Mouse (Mus musculus) left cerebral cortex, adult 2 months (tissue): ENCODE results near the gene 4932414N04Rik. TPM values are rescaled to one million over a fixed set of nuclear protein-coding genes. Genes with fewer than 3 reads are reported as not detected.
A peak's percentile ranks its signal among the peaks of the same experiment; 100 is the strongest.
"Not testable (repeated sequence)": the region's sequence is repeated elsewhere in the genome, so short reads cannot be mapped to it uniquely, and the experiment has no call there.

Experiments used
- DNase-seq, 2 experiments: peaks; one replicate each; pipeline ENCODE4 v3.0.0; 2021 to 2022; ENCODE audit warnings: low spot score in 2 of 2, mixed read lengths in 1 of 2; ENCODE audit errors: extremely low spot score in 1 of 2
- H3K27ac ChIP-seq: fragments of 200-600 bp; 2 replicates; pipeline ENCODE4 v1.8.1; 2022
- H3K4me3 ChIP-seq: fragments of 200-600 bp; 2 replicates; pipeline ENCODE4 v1.8.1; 2022
- CTCF ChIP-seq: fragments of 200-600 bp; IDR thresholded peaks from 2 replicates; pipeline ENCODE4 v1.8.1; 2022; ENCODE audit warnings: antibody characterized with exemption, mild to moderate bottlenecking, moderate library complexity
- intact Hi-C: fragments of 180-260 bp; cut with DNase I; formaldehyde crosslinking; loops from one replicate; pipeline ENCODE4 v1.15.1; 2025
- long read RNA-seq, 2 experiments: library from polyadenylated mRNA; stranded (forward); transcript quantifications; one replicate each; pipeline ENCODE4 v2.0.0; 2021; ENCODE audit warnings: borderline mapping rate in 2 of 2
- total RNA-seq, 2 experiments: library from RNA; stranded (reverse); gene quantifications; 2 replicates each; pipeline ENCODE4 v1.2.3; 2021

4932414N04Rik gene
- not detected for total RNA-seq
- long read RNA-seq, experiment 1: 0 reads
- long read RNA-seq, experiment 2: 0 reads

DNA sequence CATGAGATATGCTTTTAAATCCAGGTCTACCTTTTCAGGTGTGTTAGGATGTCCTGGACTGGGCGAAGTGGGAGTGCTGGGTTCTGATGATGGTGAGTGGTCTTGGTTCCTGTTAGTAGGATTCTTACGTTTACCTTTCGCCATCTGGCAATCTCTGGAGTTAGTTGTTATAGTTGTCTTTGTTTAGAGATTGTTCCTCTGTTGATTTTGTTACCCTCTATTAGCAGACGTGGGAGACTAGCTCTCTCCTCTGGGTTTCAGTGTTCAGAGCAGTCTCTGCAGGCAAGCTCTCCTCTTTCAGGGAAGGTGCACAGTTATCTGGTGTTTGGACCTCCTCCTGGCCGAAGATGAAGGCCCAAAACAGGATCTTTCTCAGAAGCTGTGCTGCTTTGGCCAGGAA lies at the start of gene 4932414N04Rik:
Gene 4932414N04Rik, plus strand, starts transcription at position 301 of the 400 bp plus-strand sequence.
- H3K27ac ChIP-seq, DNase-seq, H3K4me3 ChIP-seq, intact Hi-C loops: not testable (repeated sequence)

DNA sequence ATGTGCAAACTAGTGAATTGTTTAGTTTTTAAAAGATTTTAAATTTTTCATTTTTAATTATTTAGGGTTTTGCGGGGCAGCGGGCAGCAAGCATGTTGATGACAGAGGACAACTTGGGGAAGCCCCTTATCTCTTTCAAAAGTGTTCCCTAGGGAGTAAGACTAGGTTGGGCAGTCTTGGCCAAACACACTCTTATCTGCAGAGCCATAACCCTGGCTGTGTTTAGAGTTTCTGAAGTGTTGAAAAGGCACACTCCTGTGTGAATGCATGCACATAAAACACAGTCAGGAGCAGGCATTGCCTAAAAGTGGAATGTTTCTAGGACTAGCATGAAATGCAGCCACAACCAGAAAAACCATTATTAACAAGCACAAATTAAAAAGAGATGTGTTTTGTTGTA lies 75.9 kb downstream of the 4932414N04Rik start:
- TF ChIP-seq CTCF: no peak
- no peak for DNase-seq
- intact Hi-C loops: no loop called here
- Histone ChIP-seq H3K4me3 (no peak overlapping the region), H3K27ac (no peak overlapping the region)

- intact Hi-C loops: no loop called here
- Histone ChIP-seq H3K4me3 (no peak overlapping the region), H3K27ac (no peak overlapping the region)
- no peak for DNase-seq
- no peak for TF ChIP-seq CTCF
Measured at GRCm38 (mm10) chr2:68739772-68740739, 83.8 kb downstream of the 4932414N04Rik start.

DNA sequence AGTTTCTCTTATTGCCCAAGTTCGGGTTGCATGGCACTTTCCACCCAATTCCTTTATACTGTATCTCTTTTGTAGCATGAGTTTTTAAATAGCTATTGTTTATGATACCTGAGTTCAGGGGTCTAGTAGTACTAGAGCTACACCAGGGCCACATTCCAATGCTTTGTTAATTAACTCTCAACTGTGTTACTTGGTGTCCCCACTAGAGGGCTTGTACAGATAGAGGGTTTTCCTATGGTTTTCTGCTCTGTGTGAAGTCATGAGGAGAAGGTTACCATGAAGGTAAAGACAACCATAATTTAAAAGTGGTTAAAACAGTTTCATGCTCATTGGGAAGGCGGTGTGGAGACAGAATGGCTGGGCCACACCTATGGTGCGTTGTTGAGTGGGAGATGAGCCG lies 88.3 kb downstream of the 4932414N04Rik start:
- intact Hi-C loops: no loop called here
- TF ChIP-seq CTCF: peak; percentile 50
- Histone ChIP-seq H3K4me3 (no peak overlapping the region), H3K27ac (no peak overlapping the region)
- no peak for DNase-seq

GRCm38 (mm10) chr2:68756179-68756578 lies 99.9 kb downstream of the 4932414N04Rik start:
- intact Hi-C loops: loop anchor here (2.0 to 10.0 kb wide), 4 partner anchors 193 to 1934 kb away; partner anchors contain the start of gene Stk39
- Histone ChIP-seq H3K4me3 (no peak overlapping the region), H3K27ac (no peak overlapping the region)
- no peak for DNase-seq
- no peak for TF ChIP-seq CTCF

- no peak overlapping the region for H3K27ac ChIP-seq
- intact Hi-C loops: loop anchor here (2.0 to 10.0 kb wide), 4 partner anchors 194 to 1934 kb away; partner anchors contain the start of gene Stk39
- peak; percentile 39 to 54 for DNase-seq
- TF ChIP-seq CTCF: peak; percentile 79
- no peak overlapping the region for H3K4me3 ChIP-seq
Measured at GRCm38 (mm10) chr2:68756793-68757192, 100.5 kb downstream of the 4932414N04Rik start.

GRCm38 (mm10) chr2:68765371-68765770 lies 109.1 kb downstream of the 4932414N04Rik start:
- Histone ChIP-seq H3K27ac (no peak overlapping the region), H3K4me3 (no peak overlapping the region)
- DNase-seq: no peak
- no peak for TF ChIP-seq CTCF
- intact Hi-C loops: no loop called here

- no peak for DNase-seq
- intact Hi-C loops: no loop called here
- TF ChIP-seq CTCF: no peak
- no peak overlapping the region for H3K4me3 ChIP-seq
- H3K27ac ChIP-seq: no peak overlapping the region
Measured at GRCm38 (mm10) chr2:68767186-68767890, 111.1 kb downstream of the 4932414N04Rik start.

DNA sequence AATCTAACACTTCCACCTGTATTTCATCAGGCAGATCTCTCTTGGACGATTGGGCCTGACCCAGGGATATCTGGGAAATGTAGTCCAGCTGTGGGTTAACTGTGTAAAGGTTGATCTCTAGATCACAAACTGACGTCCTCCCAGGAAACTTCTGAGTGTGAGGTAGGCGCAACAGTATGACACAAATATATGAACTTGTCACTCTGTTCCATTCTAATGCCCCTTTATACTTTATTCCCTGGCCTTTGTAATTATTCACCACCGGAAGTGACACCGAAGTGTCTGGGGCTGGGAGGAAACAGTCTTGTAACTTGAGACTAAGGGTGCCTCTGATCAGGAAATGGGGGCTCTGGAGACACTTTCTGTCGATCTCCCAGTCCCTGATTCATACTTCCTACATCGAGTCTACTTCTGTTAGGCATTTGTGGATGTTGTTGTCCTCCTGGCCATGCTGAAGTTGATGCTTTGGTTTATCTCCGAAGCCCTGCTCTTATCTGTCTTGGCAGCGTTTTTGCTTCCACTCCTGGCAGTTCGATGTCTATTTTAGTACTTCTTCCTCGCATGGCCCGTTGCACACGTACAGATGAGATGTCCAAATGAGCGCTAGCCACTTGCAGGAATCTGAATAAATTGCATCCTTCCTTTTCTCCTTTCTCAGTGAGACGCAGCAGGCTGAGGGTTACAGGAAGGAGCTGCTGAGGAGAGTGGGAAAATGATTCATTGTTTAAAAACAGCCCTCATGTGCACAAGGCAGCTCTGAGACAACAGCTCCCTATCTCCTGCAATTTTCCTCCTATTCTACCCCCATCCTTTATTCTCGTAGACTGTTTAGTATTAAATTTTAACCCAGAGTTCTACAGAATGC lies 126.2 kb downstream of the 4932414N04Rik start:
- TF ChIP-seq CTCF: no peak
- intact Hi-C loops: loop anchor here (5.0 kb wide), 2 partner anchors 260 to 280 kb away; no protein-coding TSS in a partner anchor
- no peak for DNase-seq
- H3K4me3 ChIP-seq: peak overlapping the region; percentile 27
- 0 out of 2 replicates have a peak overlapping the region, but pooled peaks have one; percentile 32 for H3K27ac ChIP-seq

DNA sequence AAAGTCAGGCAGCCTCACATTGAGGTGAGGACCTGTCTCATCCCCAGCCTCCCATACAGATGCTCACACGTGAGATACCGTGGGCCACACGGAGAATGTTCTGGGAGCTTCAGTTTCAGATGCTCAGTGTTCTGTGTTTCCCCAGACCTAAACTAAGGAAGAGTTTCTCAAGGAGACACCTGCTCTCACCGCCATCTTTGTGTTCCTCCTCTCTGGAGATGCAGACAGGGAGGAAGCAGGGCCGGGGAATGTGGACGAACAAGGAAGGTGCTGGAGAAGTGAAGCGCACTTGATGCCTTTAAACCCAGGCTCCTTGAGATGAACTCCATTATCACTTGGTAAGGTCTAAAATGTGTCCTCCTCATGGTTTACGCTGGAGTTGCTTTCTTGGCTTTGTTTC lies 127.4 kb downstream of the 4932414N04Rik start:
- not testable (repeated sequence) for H3K4me3 ChIP-seq, DNase-seq, H3K27ac ChIP-seq
- intact Hi-C loops: loop anchor here (1.0 to 5.0 kb wide), 4 partner anchors 259 to 645 kb away; no protein-coding TSS in a partner anchor
